Mouse (Mus musculus): ENCODE results near the gene Fam172a. TPM values are rescaled to one million over a fixed set of nuclear protein-coding genes. Genes with fewer than 3 reads are reported as not detected.

Fam172a gene
- polyA plus RNA-seq, 1 experiment: 16.3 TPM

DNA sequence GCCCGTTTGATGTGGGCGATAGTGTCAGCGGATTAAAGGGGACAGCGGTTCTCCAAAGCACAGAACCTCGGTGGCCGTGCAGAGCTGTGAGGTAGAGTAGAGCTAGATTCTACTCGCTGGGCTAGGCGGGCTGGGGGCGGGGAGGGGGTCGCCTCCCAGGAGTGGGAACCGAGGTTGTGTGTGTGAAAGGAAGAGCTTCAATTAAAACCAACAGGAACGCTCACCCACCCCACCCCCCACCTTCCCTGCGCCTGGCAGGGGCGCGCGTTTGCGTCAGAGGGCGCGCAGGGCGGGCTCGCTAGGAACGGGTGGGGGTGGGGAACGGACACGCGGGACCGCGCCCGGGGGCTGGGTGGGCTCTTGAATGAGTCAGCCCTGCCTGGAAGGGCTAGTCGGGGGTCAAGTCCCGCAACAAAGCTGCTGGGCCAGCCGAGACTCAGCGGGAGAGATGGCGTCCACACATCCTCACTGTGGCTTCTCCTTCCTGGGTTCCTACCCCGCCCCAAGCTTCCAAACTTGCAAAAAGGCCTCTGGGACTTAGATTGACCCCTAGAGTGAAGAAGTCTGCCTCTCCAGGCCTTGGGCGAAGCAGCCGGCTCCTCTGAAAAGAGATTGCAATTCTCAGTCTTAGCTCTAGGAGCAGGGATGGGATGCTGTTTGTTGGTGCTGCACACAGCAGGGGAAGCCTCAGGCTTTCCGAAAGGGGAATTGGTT lies 501.7 kb downstream of the Fam172a start:
- peak; percentile 85 to 87 for DNase-seq
- peak; percentile 36; the same call in 1 of the 2 replicates for TF ChIP-seq CTCF (IDR thresholded peaks at IDR 0.05; ENCODE audit: borderline replicate concordance, insufficient read depth, low read depth, low read length)
- TF ChIP-seq POLR2A (IDR thresholded peaks at IDR 0.05; ENCODE audit: borderline replicate concordance, insufficient read depth, low read length): peak; percentile 33; the same call in 1 of the 2 replicates
- Histone ChIP-seq H3K4me1 (ENCODE audit: control insufficient read depth, insufficient read depth, low read length) (no peaks in the 10 kb centered on the region), H3K4me3 (replicated peaks; ENCODE audit: insufficient read depth, low read depth, low read length) (peak overlapping the region; percentile 87), H3K27ac (ENCODE audit: insufficient read depth, low read length) (peak overlapping the region; percentile 96), H3K27me3 (ENCODE audit: control insufficient read depth, insufficient read depth, low read length) (no peaks in the 10 kb centered on the region)
- under 1% methylated on average over 37 of the region's 37 CpGs for WGBS

GRCm38 (mm10) chr13:78205426-78205825 lies 503.6 kb downstream of the Fam172a start:
- DNase-seq: no peak
- Histone ChIP-seq H3K4me1 (ENCODE audit: control insufficient read depth, insufficient read depth, low read length) (no peaks in the 10 kb centered on the region), H3K27ac (ENCODE audit: insufficient read depth, low read length) (no peak overlapping the region), H3K27me3 (ENCODE audit: control insufficient read depth, insufficient read depth, low read length) (no peaks in the 10 kb centered on the region), H3K4me3 (replicated peaks; ENCODE audit: insufficient read depth, low read depth, low read length) (no peak overlapping the region)
- TF ChIP-seq POLR2A (IDR thresholded peaks at IDR 0.05; ENCODE audit: borderline replicate concordance, insufficient read depth, low read length): no peak
- TF ChIP-seq CTCF (IDR thresholded peaks at IDR 0.05; ENCODE audit: borderline replicate concordance, insufficient read depth, low read depth, low read length): no peak

- DNase-seq: no peak
- H3K4me1 ChIP-seq (ENCODE audit: control insufficient read depth, insufficient read depth, low read length): no peaks in the 10 kb centered on the region
- WGBS: 57% methylated on average over 7 of the region's 7 CpGs
- H3K4me3 ChIP-seq (replicated peaks; ENCODE audit: insufficient read depth, low read depth, low read length): no peak overlapping the region
- no peaks in the 10 kb centered on the region for H3K27me3 ChIP-seq (ENCODE audit: control insufficient read depth, insufficient read depth, low read length)
- no peak overlapping the region for H3K27ac ChIP-seq (ENCODE audit: insufficient read depth, low read length)
- TF ChIP-seq POLR2A (IDR thresholded peaks at IDR 0.05; ENCODE audit: borderline replicate concordance, insufficient read depth, low read length) (no peak), CTCF (IDR thresholded peaks at IDR 0.05; ENCODE audit: borderline replicate concordance, insufficient read depth, low read depth, low read length) (no peak)
Observed at GRCm38 (mm10) chr13:78206891-78207430, 505.1 kb downstream of the Fam172a start.

- Histone ChIP-seq H3K27me3 (ENCODE audit: control insufficient read depth, insufficient read depth, low read length) (no peaks in the 10 kb centered on the region), H3K4me1 (ENCODE audit: control insufficient read depth, insufficient read depth, low read length) (no peaks in the 10 kb centered on the region), H3K27ac (ENCODE audit: insufficient read depth, low read length) (no peak overlapping the region), H3K4me3 (replicated peaks; ENCODE audit: insufficient read depth, low read depth, low read length) (no peak overlapping the region)
- TF ChIP-seq POLR2A (IDR thresholded peaks at IDR 0.05; ENCODE audit: borderline replicate concordance, insufficient read depth, low read length) (no peak), CTCF (IDR thresholded peaks at IDR 0.05; ENCODE audit: borderline replicate concordance, insufficient read depth, low read depth, low read length) (no peak)
- peak in 1 of 2 experiments; percentile 43 for DNase-seq
- WGBS: 38% methylated on average over 12 of the region's 12 CpGs
Observed at GRCm38 (mm10) chr13:78207796-78208645, 506.2 kb downstream of the Fam172a start.

DNA sequence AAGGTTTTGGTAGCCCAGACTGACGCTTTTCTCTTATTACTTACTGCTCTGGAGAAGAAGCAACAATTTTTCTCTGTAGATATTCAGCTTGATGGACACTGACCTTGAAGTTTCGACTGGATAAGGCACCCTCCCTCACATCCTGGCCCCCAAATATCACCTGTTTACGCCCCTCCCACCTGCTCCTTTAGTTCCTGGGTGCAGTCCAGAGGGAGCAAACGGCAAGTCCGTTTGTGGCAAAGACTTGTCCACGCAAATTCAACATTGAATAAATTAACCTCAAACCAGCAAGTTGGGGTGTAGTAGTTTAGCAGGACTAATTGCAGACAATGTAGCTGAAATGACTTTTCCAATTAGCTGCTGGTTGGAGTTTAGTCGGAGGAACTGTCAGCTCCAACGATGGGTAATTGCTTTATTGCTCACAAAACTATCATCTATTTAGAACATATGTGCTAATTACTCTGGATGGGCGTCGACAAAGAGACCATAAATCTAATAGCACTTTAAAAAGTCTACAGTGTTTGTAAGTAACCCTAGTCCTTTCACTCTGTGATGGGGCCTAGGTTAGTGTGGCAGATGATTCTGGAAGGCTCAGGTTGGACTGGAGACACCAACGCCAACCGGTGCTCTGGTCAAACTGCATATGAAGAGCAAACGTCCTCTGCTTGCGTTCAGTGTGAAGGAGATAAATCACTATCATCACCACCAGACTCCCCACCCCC lies 507.0 kb downstream of the Fam172a start:
- Histone ChIP-seq H3K4me3 (replicated peaks; ENCODE audit: insufficient read depth, low read depth, low read length) (no peak overlapping the region), H3K27me3 (ENCODE audit: control insufficient read depth, insufficient read depth, low read length) (no peaks in the 10 kb centered on the region), H3K27ac (ENCODE audit: insufficient read depth, low read length) (no peak overlapping the region), H3K4me1 (ENCODE audit: control insufficient read depth, insufficient read depth, low read length) (no peaks in the 10 kb centered on the region)
- no peak for DNase-seq
- TF ChIP-seq CTCF (IDR thresholded peaks at IDR 0.05; ENCODE audit: borderline replicate concordance, insufficient read depth, low read depth, low read length): no peak
- no peak for TF ChIP-seq POLR2A (IDR thresholded peaks at IDR 0.05; ENCODE audit: borderline replicate concordance, insufficient read depth, low read length)
- 79% methylated on average over 14 of the region's 14 CpGs for WGBS

GRCm38 (mm10) chr13:78209611-78210028 lies 507.8 kb downstream of the Fam172a start:
- no peaks in the 10 kb centered on the region for H3K27me3 ChIP-seq (ENCODE audit: control insufficient read depth, insufficient read depth, low read length)
- H3K27ac ChIP-seq (ENCODE audit: insufficient read depth, low read length): no peak overlapping the region
- 31% methylated on average over 12 of the region's 12 CpGs for WGBS
- no peak for DNase-seq
- TF ChIP-seq CTCF (IDR thresholded peaks at IDR 0.05; ENCODE audit: borderline replicate concordance, insufficient read depth, low read depth, low read length): no peak
- TF ChIP-seq POLR2A (IDR thresholded peaks at IDR 0.05; ENCODE audit: borderline replicate concordance, insufficient read depth, low read length): no peak
- peak overlapping the region; percentile 70 for H3K4me3 ChIP-seq (replicated peaks; ENCODE audit: insufficient read depth, low read depth, low read length)
- H3K4me1 ChIP-seq (ENCODE audit: control insufficient read depth, insufficient read depth, low read length): no peaks in the 10 kb centered on the region

- Histone ChIP-seq H3K4me1 (ENCODE audit: control insufficient read depth, insufficient read depth, low read length) (no peaks in the 10 kb centered on the region), H3K27me3 (ENCODE audit: control insufficient read depth, insufficient read depth, low read length) (no peaks in the 10 kb centered on the region), H3K4me3 (replicated peaks; ENCODE audit: insufficient read depth, low read depth, low read length) (peak overlapping the region; percentile 70), H3K27ac (ENCODE audit: insufficient read depth, low read length) (0 out of 2 replicates have a peak overlapping the region, but pooled peaks have one; percentile 10)
- DNase-seq: peak; percentile 57 to 66
- WGBS: 1% methylated on average over 38 of the region's 38 CpGs
- TF ChIP-seq CTCF (IDR thresholded peaks at IDR 0.05; ENCODE audit: borderline replicate concordance, insufficient read depth, low read depth, low read length) (no peak), POLR2A (IDR thresholded peaks at IDR 0.05; ENCODE audit: borderline replicate concordance, insufficient read depth, low read length) (no peak)
Observed at GRCm38 (mm10) chr13:78210029-78210747, 508.4 kb downstream of the Fam172a start.

All from cerebellum, adult 2 months (tissue).